Mouse (Mus musculus) heart, postnatal 0 days (tissue): ENCODE results near the gene Fyb2.

ENCODE experiments used
- CTCF ChIP-seq: IDR thresholded peaks from 2 replicates; pipeline ENCODE4 v1.5.1; 2016; ENCODE audit warnings: antibody characterized with exemption, control low read depth, low read depth
- EP300 ChIP-seq: IDR thresholded peaks from 2 replicates; pipeline ENCODE4 v1.6.1; 2016; ENCODE audit warnings: antibody characterized with exemption, low read depth

DNA sequence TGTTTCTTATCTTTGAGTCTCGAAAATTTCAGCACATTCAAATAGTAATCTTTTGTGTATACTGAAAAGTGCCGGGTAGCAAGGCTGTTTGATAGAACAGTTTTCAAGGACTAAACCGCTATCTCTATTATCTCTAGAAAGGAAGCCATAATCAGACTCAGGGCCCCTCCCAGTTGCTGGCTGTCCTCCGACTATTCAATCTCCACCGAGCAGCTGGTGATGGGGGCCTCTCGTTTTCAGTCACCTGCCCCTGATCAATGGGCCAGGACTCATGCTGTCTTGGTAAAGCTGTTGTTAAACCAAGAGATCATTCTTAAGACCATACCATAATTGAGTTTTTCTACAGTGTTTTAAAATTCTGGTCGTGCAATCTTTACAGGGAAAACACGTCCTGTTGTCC, 90.9 kb downstream of the Fyb2 start:
- no peak for TF ChIP-seq CTCF
- TF ChIP-seq EP300, result no peak
